Mouse (Mus musculus) spleen, postnatal 36 days (tissue): ENCODE results near the gene Rgl1.

Experiments used
- DNase-seq, 2 experiments: peaks; one replicate each; pipeline ENCODE4 v3.0.0; 2022; ENCODE audit warnings: low spot score in 2 of 2, mixed read lengths in 1 of 2

The Rgl1 gene

DNA sequence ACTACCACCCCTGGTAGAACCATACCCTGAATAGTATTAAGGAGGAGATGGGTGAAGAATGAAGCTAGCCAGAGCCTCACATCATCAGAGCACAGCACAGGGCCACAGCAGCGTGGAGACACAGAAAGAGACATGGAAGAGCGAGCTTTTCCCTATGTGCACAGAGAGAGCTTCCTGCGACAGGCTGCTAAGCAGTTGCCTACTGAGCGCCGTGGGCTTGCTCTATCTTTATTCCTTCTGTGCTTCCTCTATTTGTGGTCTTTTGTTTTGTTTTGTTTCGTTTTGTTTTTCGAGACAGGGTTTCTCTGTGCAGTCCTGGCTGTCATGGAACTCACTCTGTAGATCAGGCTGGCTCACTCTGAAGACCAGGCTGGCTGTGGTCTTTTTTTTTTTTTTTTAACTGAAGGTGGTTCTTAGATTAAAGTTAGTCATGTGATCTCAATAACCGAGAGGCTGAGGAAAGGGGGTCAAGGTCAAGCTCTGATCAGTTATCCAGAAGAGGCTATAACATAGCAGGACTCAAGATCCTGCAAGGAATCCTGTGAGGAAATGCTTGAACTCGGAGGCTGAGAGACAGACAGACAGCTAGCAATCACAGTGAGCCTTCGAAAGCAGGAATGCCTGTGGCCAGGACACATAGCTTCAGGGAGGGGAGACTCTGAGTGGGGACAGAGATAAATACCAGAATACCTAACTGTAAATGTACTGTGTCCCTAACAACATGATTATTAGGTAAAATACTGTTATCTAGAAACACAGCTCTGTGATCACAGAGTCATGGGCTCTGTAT lies 150.0 kb downstream of the Rgl1 start:
- DNase-seq = no peak

DNA sequence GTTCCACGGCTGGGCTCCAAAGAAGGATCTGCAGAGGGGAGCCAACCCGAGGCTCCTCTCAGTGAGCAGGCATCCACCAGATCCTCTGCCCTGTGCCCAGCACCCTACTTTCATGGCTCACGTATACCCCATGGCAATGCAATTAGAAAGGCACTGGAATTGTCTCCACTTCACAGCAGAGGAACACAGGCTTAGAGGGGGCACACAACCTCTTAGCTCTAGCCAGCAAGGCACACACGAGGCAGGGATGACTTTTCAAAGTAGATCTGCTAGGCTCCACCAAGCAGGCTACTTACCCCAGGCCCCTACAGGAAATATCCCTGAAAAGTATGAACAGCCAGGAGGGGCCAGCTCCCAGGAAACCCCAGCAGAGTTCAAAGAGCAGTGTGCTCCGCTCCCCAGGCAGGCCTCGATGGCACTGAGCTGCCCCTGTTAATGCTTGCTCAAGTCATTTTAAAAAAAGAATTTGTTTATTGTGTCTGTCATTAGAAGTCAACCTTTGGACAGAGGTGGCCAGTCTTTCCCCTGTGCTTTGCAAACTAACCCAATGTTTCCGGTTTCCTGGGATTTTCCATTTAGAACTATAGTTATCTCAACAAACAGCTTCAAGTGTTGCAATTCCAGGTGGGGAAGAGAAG lies 151.3 kb downstream of the Rgl1 start:
- DNase-seq = no peak

DNA sequence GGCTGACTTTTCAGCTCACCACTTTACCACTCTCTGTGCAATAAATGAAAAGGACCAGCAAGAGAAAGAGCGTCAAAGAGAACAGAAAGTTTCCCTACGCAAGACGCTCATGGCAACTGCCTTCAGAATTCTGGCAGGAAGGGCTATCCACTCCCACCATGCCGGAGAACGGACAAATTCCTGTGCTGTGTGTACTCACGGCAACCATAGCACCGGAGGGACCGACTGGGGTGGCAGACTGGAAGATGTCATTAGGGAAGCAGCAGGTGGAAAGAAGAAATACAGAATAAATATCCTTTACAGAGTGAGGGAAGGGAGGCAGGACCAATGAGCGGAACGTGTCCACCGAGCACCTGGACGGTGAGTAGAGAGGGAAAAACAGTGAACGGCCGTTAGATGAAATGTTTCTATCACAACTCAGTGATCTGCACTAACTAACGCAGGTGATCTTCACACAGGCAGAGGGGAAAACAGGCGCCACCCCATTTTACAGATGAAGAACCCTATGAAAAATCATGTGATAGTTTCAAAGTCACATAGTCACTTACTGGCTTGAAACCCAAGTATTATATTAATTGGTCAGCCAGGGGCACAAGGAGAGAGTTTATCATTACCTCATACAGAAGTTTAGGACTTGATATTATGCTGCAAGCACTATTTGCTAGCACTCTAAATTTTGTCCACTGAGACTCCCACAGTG lies 152.8 kb downstream of the Rgl1 start:
- no peak for DNase-seq

DNA sequence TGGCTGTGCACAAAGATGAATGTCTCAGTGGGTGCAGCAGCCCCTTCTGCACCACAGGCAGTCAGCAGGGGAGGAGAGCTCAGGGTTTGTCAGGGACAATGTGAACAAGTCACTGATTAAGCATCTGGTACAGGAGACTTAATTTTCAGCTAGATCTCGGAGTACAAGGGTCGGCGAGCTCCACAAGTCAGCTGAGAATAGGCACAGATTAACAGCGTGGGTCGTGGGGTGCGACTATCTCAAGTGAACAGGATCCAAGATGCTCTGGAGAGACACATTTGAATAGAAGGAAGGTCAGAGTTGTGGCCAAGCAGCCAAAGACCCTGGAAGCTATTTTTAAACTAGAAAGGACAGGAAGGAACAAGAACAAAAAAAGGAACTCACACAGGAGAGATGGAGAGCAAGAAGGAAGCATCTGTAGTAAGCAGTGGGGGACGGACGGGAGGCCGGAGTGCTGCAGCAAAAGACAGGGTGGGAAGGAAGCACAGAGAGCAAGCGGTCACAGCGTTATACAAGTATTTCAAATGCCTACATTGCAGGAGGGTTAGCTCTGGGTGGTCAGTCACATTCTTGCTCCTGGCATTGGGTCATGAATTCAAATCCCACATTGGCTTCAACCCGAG lies 153.5 kb downstream of the Rgl1 start:
- DNase-seq = no peak

DNA sequence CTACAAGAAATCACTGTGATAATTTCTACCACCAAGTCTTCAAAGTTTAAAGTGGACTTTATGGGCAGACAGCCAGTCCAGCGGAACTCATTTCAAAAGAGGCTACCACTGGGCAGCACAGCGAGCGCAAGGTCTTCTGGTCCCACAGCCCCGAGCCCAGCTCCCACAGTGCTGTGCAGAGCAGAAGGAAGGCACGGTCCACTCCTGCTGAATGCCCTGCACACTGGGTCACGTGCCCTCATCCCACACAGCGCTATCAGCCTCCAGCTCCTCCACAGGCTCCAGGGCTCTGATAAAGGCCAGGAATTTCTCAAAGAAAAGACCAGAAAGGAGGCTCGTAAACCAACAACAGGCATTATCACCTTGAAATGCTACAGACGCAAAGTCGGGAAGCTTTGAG lies 156.6 kb downstream of the Rgl1 start:
- DNase-seq = no peak

DNA sequence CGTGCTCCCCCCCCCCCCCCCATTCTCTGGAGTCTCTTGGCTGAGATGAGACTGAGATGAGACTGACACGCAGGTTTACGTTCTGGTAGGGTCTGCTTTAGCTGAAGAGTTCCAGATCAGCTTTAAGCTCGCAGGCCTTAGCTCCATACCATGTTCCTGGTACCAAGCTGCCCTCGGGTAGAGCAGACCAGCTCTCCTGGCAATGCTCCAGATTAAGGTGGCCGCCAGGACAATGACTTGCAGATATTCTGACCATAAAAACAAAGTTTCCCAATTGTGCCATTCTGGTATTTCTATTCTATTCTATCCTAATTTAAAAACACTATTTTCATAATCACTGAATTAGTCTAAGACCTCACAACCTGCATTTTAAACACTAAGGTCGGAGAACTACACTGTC lies 157.1 kb downstream of the Rgl1 start:
- no peak for DNase-seq

DNA sequence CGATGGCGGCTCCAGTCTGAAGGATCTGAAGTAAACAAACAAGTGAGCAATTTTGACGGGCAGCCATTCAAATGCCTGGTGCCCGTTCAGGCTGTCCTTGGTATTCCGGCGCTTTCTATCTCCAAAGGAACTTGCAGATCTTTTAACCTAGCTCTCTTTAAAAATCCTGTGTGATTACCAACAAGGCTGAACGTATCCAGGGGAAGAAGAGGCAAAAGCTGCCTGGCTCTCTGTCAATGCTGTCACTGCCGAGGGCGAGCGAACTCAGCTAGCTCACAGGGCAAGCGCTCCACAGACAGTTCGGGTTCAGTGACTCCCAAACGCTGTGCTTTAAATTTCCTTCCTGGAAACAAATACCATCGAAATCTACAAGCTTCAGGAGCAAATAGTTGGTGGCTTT lies 158.4 kb downstream of the Rgl1 start:
- peak; percentile 42 to 50 for DNase-seq

DNA sequence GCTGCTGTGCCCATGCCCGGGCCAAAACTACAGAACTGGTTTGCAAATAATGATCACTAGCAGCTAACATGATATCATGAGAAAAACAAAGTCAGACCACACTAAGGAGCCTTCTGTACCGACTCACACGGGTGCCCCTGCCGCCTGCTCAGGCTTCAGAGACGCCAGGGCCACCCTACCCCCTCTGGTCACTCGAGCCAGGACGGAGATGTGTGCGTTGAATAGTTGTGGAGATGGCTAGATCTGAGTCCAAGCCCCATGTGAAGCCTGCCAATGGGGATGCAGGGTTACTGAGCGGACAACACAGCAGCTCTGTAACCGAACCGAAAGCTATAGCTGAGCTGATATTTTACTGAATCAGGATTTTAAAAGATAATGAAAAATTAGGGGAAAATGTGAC lies 159.4 kb downstream of the Rgl1 start:
- no peak for DNase-seq

DNA sequence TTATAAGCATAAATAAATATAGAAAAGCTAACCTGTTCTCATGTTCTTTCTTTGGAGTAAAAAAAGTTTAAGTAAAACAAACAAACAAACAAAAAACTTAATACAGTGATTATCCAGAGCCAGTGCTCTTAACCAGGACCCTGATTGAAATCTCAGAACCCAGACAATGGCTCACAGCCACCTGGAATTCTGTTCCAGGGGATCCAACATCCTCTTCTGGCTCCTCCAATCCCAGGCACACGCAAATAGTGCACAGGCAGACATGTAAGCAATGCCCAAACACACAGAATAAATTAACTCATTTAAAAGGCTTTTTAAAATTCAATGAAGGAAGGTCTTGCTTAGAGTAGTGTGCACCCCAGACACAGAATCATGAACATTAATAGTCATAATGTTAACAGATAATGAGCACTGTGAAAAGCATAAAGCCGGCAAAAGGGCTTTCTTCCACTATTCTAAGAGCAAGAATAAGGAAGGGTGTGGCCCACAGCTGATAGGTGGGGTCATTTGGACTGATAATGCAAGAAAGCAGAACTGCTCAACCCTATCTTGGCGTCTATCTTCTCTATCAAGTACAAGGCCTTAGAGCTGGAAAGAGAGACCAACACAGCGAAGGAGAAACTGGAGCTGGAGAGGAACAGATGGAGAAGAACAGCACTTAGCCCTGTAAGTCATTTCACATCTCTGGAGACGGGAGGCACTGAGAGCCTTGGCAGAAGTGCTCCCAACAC lies 160.1 kb downstream of the Rgl1 start:
- peak; percentile 62 to 75 for DNase-seq

DNA sequence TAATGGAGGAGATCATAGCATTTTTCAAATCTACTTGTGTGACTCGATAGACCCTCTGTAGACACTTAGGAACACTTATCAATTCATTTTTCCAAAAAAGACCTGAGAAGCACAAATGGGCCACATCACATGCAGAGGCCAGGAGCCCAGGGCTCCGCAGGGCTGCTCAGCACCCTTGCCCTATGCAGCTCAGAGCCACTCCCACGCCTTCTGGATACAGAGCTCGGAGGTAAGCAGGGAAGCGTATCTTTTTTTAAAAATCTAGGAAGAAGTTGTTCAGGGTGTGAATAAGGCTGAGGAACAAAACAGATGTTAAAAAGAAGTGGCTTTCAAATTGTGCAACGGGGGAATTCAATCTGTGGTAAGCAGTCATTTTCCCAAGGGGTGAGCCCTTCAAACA lies 162.0 kb downstream of the Rgl1 start:
- DNase-seq = no peak

DNA sequence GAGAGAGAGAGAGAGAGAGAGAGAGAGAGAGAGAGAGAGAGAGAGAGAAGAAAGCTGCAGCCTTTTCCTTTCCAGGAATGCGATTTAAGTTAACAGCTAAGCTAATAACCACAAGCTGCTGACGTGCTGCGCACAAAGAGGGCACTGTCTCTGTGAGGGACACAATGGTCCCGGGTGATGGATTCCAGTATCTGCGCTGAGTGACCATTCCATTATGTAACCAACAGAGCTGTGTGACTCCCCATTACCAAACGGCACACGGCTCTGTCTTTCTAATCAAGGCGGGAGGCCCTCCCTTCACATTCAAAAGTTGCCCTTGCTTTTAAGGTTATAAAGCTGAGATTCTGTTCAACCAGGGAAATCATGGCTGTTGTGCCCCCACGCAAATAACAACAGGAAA lies 162.5 kb downstream of the Rgl1 start:
- DNase-seq = no peak

DNA sequence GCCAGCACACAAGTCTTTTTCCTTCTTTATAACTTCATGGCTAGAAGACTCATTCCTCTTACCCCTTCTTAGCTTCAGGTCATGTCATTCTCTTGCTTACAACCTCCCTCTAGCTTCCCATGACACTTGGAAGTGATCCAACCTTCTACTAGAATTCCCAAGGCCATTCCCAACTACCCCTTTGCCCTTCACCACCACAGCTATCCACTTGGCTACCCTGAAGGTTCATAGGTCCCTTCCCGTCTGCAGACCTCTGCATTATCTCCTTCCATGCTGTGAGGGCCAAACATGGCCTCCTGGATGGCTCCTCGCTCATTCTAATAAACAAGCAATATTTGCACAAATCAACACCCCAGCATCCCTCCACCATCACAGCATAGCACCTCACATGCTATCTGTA lies 165.7 kb downstream of the Rgl1 start:
- DNase-seq = no peak

DNA sequence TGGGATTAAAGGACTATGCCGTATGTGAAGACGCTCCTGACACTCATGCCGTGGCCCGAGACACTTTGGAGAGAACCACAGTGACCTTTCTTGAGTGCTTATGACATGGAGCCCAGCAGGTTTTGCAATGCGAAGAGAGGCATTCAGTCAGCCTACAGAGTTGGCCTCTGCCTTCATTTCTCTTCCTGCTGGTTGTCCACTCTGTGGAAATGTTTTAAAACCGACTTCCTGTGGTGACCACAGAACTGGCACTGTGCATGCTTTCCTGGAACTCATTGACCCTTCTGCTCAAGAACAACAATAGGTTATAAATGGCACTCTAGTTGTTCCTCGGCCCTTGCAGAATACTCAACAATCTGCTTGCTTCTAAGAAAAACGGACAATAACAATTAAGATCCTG lies 166.8 kb downstream of the Rgl1 start:
- no peak for DNase-seq

DNA sequence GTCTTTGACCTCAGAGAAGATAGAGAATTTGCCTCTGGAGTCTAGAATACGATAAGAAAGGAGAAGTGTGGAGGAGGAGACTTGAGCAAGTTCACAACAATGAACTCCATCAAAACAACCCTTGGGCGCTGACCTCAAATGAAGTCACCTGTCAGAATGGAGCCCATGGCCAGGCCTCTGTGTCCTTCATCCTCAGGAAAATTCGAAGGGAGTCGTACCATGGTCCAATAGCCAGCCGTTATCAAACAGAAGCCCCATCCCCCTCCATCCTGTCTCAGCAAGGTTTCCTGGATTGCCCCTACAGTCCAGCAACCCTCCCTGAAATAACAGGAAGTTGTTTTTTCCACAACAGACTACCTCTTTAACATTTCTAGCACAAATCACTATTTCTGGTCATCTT lies 171.5 kb downstream of the Rgl1 start:
- DNase-seq = no peak

DNA sequence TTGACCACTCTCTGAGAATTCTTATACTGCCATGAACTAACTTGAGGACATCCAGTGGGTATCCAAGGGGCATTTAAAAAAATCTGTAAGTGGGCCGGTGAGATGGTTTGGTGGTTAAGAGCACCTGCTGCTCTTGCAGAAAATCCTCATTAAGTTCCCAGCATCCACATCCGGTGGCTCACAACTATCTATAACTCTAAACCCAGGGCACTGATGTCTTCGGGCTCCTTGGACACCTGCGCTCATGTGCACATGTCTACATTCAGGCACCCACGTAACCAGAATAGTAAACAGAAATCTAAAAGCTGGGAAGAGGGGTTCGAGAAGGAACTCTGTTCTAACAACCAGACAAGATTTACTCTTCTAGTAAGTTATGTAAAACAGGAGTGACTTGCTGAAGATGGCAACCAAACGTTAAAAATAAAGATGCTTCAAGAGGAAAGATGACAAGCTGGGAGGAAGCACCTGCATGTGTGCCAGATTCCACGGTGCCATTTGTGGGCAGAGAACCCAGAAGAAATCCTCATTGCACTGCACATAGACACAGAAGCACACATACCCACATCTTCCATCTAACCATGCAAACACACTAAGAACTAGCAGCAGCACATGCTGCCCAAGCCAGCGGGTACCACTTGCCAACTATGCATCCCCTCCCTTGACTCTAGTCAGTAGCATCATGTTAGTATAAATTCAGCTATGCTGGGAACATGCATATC lies 172.2 kb downstream of the Rgl1 start:
- DNase-seq = no peak

DNA sequence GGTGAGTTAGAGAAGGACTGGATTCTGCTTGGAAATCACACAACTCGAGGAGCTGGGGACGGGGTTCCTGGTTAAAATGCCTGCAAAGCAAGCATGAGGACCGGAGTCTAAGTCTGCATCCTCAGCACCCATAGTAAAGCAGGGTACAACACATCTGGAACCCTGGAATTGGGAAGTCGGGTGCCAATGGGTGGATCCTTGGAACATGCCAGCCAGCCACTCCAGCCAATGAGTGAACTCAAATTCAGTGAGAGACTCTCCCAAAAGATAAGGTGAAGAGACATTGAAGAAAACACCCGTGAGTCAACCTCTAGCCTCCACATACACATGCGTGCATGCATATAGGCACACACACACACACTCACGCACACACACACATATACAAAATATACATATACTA lies 172.8 kb downstream of the Rgl1 start:
- DNase-seq = peak in 1 of 2 experiments; percentile 40

DNA sequence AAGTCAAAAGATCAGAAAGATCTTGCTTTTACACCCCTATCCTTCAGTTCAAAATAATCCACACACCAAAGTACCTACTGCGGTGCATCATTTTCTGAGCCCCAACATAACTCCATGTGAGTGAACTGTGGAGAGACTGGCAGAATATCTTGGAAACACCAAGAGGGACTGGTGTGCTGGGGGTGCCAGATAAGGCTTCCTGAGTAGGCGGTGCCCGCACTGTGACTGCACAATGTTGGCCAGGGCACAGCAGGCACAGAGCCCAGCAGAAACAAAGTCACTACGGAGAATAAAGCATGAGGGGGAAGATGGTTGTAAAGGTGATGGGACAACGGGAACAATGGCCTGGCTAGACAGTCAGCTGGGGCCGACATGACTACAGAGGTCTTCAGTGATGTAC lies 173.5 kb downstream of the Rgl1 start:
- DNase-seq = peak; percentile 69 to 82

DNA sequence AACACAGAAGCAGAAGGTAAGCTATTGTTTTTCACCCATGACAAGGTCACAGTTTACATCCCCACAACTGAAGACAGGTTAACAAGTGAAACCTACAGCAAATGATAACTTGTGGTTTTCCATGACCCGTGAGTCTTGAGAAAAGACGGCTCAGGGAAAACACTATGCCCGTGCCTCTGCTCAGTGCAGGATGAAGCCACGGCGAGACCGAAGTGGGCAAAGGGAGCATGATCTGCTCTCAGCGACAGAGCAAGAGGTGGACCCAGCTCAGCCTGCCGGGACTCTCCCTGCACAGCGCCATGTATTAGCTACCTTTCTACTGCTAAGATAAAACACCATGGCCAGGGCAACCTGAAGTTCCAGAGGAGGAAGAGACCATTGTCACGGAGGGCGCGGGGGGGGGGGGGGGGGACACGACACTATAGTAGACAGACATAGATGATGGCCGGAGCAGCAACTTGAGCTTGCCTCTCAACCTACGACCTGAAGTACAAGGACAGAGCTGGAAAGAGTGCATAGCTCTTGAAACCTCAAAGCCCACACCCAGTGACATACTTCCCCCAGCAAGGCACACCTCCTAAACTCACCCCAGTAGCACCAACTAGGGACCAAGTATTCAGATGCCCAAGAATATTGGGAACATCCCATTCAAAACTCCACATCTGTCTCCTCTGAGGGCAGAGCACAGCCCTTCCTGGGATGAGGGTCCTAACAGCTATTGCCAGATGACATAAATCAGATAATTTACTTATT lies 174.2 kb downstream of the Rgl1 start:
- no peak for DNase-seq

DNA sequence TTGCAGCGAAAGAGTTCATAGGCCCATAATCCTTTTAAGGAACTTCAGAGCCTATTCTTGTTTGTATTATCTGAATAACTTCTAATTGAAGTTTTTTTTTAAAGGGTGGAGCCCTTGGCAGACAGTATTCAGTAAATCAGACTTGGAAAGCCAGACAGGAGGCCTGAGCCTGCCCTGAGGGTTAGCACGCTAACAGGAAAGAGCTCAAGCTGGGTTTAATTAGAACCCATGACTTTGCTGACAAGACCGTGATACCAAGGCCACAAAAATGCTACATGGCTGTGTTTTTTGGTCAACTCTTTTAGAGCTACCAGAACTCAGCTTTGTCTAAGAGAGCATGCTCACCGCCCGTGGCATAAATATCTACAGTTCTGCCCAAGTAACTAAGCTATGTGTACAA lies 175.8 kb downstream of the Rgl1 start:
- no peak for DNase-seq

DNA sequence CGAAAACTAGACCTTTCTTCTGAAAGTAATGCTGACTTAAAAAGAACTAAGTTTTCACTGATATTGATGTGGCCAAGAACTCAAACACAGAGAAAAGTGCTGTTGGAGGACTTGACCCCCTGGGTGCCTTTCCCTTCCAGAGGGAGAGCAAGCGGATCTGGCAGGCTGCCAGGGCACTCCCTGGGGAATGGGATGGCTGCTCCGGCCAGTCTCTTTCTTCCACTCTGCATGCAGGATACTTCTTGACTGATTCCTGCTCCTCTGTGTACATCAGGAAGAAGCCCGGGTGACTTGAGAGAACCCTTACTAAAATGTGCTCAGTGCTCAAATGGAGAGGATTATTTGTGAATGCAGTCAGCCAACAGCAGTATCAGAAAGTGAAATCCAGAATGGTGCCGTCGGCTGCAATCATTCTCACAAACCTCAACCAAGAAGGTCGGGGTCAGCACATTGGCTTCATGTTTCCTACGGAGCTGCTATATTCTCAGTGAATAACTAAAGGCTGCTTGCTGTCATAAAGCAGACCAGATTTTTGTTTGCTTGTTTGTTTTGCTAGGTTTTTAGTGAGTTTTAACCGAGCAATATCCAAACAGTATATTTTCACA lies 176.7 kb downstream of the Rgl1 start:
- DNase-seq = no peak
